Mouse (Mus musculus): ENCODE measurements around the gene 1110059E24Rik. TPM values are rescaled to one million over a fixed set of nuclear protein-coding genes. Genes with fewer than 3 reads are reported as not detected.

Gene 1110059E24Rik
- polyA plus RNA-seq, 1 experiment from 2014 or later, result 74.2 TPM

- no peak for DNase-seq (ENCODE audit: low spot score)
- Histone ChIP-seq H3K4me2 (ENCODE audit: low read depth, low read length) (no peak overlapping the region), H3K36me3 (replicated peaks; ENCODE audit: control insufficient read depth, insufficient read depth, low read depth, low read length) (no peaks in the 10 kb centered on the region), H3K9me3 (replicated peaks; ENCODE audit: control insufficient read depth, low read length) (no peaks in the 10 kb centered on the region), H3K27ac (replicated peaks; ENCODE audit: low read depth, low read length) (no peak overlapping the region), H3K4me1 (ENCODE audit: control insufficient read depth, insufficient read depth, low read length) (no peaks in the 10 kb centered on the region), H3K27me3 (ENCODE audit: control insufficient read depth, insufficient read depth, low read length) (no peaks in the 10 kb centered on the region), H3K9ac (replicated peaks; ENCODE audit: low read length) (no peak overlapping the region), H3K4me3 (ENCODE audit: low read depth, low read length) (no peak overlapping the region)
- 61% methylated on average over 3 of the region's 3 CpGs for WGBS
- no peak for ATAC-seq (replicated peaks; ENCODE audit: insufficient number of reproducible peaks, low FRiP score, low TSS enrichment, low read depth)
These were observed 103.8 kb downstream of the 1110059E24Rik start for GRCm38 (mm10) chr19:21548947-21549346.

GRCm38 (mm10) chr19:21537125-21537524 lies 115.7 kb downstream of the 1110059E24Rik start:
- H3K9ac ChIP-seq (replicated peaks; ENCODE audit: low read length), result no peak overlapping the region
- no peak overlapping the region for H3K4me2 ChIP-seq (ENCODE audit: low read depth, low read length)
- WGBS, result 77% methylated on average over 3 of the region's 3 CpGs
- no peak overlapping the region for H3K27ac ChIP-seq (replicated peaks; ENCODE audit: low read depth, low read length)
- no peaks in the 10 kb centered on the region for H3K4me1 ChIP-seq (ENCODE audit: control insufficient read depth, insufficient read depth, low read length)
- no peak overlapping the region for H3K4me3 ChIP-seq (ENCODE audit: low read depth, low read length)
- H3K27me3 ChIP-seq (ENCODE audit: control insufficient read depth, insufficient read depth, low read length), result no peaks in the 10 kb centered on the region
- ATAC-seq (replicated peaks; ENCODE audit: insufficient number of reproducible peaks, low FRiP score, low TSS enrichment, low read depth) (no peak), DNase-seq (ENCODE audit: low spot score) (no peak)
- no peaks in the 10 kb centered on the region for H3K36me3 ChIP-seq (replicated peaks; ENCODE audit: control insufficient read depth, insufficient read depth, low read depth, low read length)
- H3K9me3 ChIP-seq (replicated peaks; ENCODE audit: control insufficient read depth, low read length), result no peaks in the 10 kb centered on the region

Other genes starting within 250 kb of the 1110059E24Rik start
- gene Gda, start 179.5 kb downstream of the 1110059E24Rik start, polyA plus RNA-seq (2014; fragmentation: Nextera tagmentation; extraction: Ambion mirVana), result 0.13 TPM in 1 of 2 replicates, not detected in the other
- 39.2 and 42.7 TPM in 2 replicates for gene Abhd17b, start 209 bp upstream of the 1110059E24Rik start, polyA plus RNA-seq (2014; fragmentation: Nextera tagmentation; extraction: Ambion mirVana)
- gene Cemip2, start 125.4 kb upstream of the 1110059E24Rik start, polyA plus RNA-seq (2014; fragmentation: Nextera tagmentation; extraction: Ambion mirVana), result 51.6 and 52.2 TPM in 2 replicates

Data from embryonic facial prominence, embryonic 11.5 days (tissue).